Mouse (Mus musculus): ENCODE data around the gene Prrt4. TPM values are rescaled to one million over a fixed set of nuclear protein-coding genes. Genes with fewer than 3 reads are reported as not detected.

Gene Prrt4
- polyA plus RNA-seq, 1 experiment from 2014 or later: 0.67 TPM

- ATAC-seq (replicated peaks; ENCODE audit: low FRiP score) (no peak), DNase-seq (ENCODE audit: low spot score) (no peak)
- Histone ChIP-seq H3K4me2 (ENCODE audit: low read depth, low read length, severe bottlenecking) (no peak overlapping the region), H3K4me3 (ENCODE audit: low read depth, low read length) (no peak overlapping the region), H3K9me3 (ENCODE audit: control insufficient read depth, low read length) (no peaks in the 10 kb centered on the region), H3K27me3 (ENCODE audit: control insufficient read depth, insufficient read depth, low read length) (no peaks in the 10 kb centered on the region), H3K27ac (ENCODE audit: low read depth, low read length) (no peak overlapping the region), H3K4me1 (replicated peaks; ENCODE audit: control insufficient read depth, insufficient read depth, low read length) (no peaks in the 10 kb centered on the region), H3K36me3 (ENCODE audit: control insufficient read depth, insufficient read depth, low read length) (no peaks in the 10 kb centered on the region; the same call in 1 of the 2 replicates), H3K9ac (ENCODE audit: low read length) (no peak overlapping the region)
- WGBS: 95% methylated on average over 7 of the region's 7 CpGs
Measured at GRCm38 (mm10) chr6:29126878-29127426, 52.4 kb downstream of the Prrt4 start.

GRCm38 (mm10) chr6:29119990-29120389 lies 59.4 kb downstream of the Prrt4 start:
- Histone ChIP-seq H3K9me3 (ENCODE audit: control insufficient read depth, low read length) (no peaks in the 10 kb centered on the region), H3K4me2 (ENCODE audit: low read depth, low read length, severe bottlenecking) (no peak overlapping the region), H3K4me3 (ENCODE audit: low read depth, low read length) (no peak overlapping the region), H3K4me1 (replicated peaks; ENCODE audit: control insufficient read depth, insufficient read depth, low read length) (no peaks in the 10 kb centered on the region), H3K27ac (ENCODE audit: low read depth, low read length) (no peak overlapping the region), H3K36me3 (ENCODE audit: control insufficient read depth, insufficient read depth, low read length) (no peaks in the 10 kb centered on the region; the same call in 1 of the 2 replicates), H3K9ac (ENCODE audit: low read length) (no peak overlapping the region), H3K27me3 (ENCODE audit: control insufficient read depth, insufficient read depth, low read length) (no peaks in the 10 kb centered on the region)
- DNase-seq (ENCODE audit: low spot score) (no peak), ATAC-seq (replicated peaks; ENCODE audit: low FRiP score) (no peak)
- WGBS: 90% methylated on average over 13 of the region's 13 CpGs

Small RNA genes within 50 kb of the gene (microRNA-seq; reads per million reads assigned to microRNA genes)
- not detected for gene Gm24303 (ENCODE audit: insufficient number of aligned reads)

Other genes with a start within 250 kb of the Prrt4 start
- gene Lep, start 119.4 kb downstream of the Prrt4 start, polyA plus RNA-seq (2014; fragmentation: Nextera tagmentation; extraction: Ambion mirVana): not detected in 2 replicates
- 73.3 and 74.8 TPM in 2 replicates for gene Rbm28, start 14.6 kb downstream of the Prrt4 start, polyA plus RNA-seq (2014; fragmentation: Nextera tagmentation; extraction: Ambion mirVana)
- gene Impdh1, start 36.8 kb upstream of the Prrt4 start, polyA plus RNA-seq (2014; fragmentation: Nextera tagmentation; extraction: Ambion mirVana): 38.3 and 40.0 TPM in 2 replicates
- 27.3 and 29.2 TPM in 2 replicates for gene Hilpda, start 92.9 kb upstream of the Prrt4 start, polyA plus RNA-seq (2014; fragmentation: Nextera tagmentation; extraction: Ambion mirVana)
- 0.52 and 0.76 TPM in 2 replicates for gene Fam71f2, start 100.0 kb upstream of the Prrt4 start, polyA plus RNA-seq (2014; fragmentation: Nextera tagmentation; extraction: Ambion mirVana)
- gene Fam71f1, start 139.6 kb upstream of the Prrt4 start, polyA plus RNA-seq (2014; fragmentation: Nextera tagmentation; extraction: Ambion mirVana): not detected in 2 replicates
- 240 and 242 TPM in 2 replicates for gene Calu, start 168.5 kb upstream of the Prrt4 start, polyA plus RNA-seq (2014; fragmentation: Nextera tagmentation; extraction: Ambion mirVana)
- gene Opn1sw, start 208.9 kb upstream of the Prrt4 start, polyA plus RNA-seq (2014; fragmentation: Nextera tagmentation; extraction: Ambion mirVana): 0.31 and 0.43 TPM in 2 replicates
- 25.7 and 26.7 TPM in 2 replicates for gene Ccdc136, start 216.7 kb upstream of the Prrt4 start, polyA plus RNA-seq (2014; fragmentation: Nextera tagmentation; extraction: Ambion mirVana)

Data from forebrain, embryonic 11.5 days (tissue).